Mouse (Mus musculus): ENCODE data around the gene Map3k20.

DNA sequence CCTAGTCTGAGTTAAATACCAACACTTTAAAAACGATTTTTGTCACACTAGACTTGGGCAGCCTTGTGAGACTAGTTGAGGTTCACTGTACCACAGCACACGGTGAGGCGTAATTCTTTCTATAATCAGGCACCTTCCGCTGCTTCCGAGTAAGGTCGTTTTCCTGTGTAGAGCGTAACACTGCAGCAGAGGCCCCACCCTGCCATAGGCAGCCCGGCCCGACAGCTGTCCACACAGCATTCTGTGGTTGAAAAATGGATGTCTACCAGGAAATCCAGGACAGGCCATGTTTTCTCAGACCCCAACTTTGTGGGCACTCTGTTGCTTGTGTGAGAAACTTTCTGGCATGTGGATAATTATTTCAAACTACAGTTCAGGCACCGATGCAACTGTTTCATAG, 121.3 kb downstream of the Map3k20 start:
- TF ChIP-seq ZNF384 (IDR thresholded peaks at IDR 0.05; ENCODE audit: low read depth, low read length) (no peak), MAFK (IDR thresholded peaks at IDR 0.05; ENCODE audit: insufficient read depth, low read depth, low read length) (no peak), HCFC1 (IDR thresholded peaks at IDR 0.05; ENCODE audit: borderline replicate concordance, insufficient read depth, low read length) (no peak), CHD2 (IDR thresholded peaks at IDR 0.05; ENCODE audit: low read depth, low read length) (no peak)

Measured in ES-E14 (cell line).